Mouse (Mus musculus): ENCODE data around the gene Kcnn1.

DNA sequence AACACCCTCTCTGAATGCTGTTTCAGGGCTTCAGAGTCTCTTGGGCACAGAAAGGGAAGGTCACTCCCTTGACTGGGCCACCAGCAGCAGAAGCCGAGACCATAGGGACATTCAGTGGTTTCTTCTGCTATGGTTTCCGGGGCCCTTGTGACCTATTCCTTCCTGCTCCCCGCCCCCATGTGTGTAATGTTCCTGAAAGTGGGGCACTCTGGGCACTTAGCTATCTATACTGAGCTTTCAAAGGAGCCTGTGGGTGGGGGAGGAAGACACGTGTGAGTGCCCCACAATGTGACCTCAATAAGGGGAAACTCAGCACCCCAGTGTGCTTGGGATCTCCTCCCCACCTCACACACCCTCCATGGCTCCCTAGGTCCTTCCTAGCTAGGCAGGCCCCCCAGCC is 56.5 kb downstream of the Kcnn1 start:
- TF ChIP-seq CTCF (IDR thresholded peaks at IDR 0.05; ENCODE audit: control insufficient read depth, insufficient read depth, insufficient replicate concordance, low read depth, low read length) = no peak
- no peak for TF ChIP-seq POLR2A (IDR thresholded peaks at IDR 0.05; ENCODE audit: control insufficient read depth, low read depth, low read length)
